Mouse (Mus musculus) megakaryocyte progenitor cell, adult 5-6 weeks (primary cell): ENCODE results near the gene Nuak1. TPM values are rescaled to one million over a fixed set of nuclear protein-coding genes. Genes with fewer than 3 reads are reported as not detected.

Source experiments
- ATAC-seq: replicated peaks from 2 replicates; pipeline ENCODE4 v1.8.0; 2016; ENCODE audit warnings: mild to moderate bottlenecking, moderate TSS enrichment, inconsistent platforms; ENCODE audit not compliant: poor library complexity
- total RNA-seq, 2 experiments: library from RNA; stranded (forward) in 1 of 2; stranded (reverse) in 1 of 2; fragments of 157-497, 149-512 nt in 1 of 2; fragments of 200-1000 nt in 1 of 2; gene quantifications; 2 replicates each; pipeline versions ENCODE4 v1.2.3 to v1.2.4; 2015 to 2017

Gene Nuak1
- total RNA-seq, 2 experiments from 2014 or later: 0.12 to 0.17 TPM

- no peak for ATAC-seq
These were observed 82.8 kb downstream of the Nuak1 start for GRCm38 (mm10) chr10:84357593-84357992.

GRCm38 (mm10) chr10:84354323-84354722, 86.1 kb downstream of the Nuak1 start:
- ATAC-seq: no peak

GRCm38 (mm10) chr10:84345730-84346129, 94.7 kb downstream of the Nuak1 start:
- no peak for ATAC-seq

- ATAC-seq: no peak
These were observed 96.9 kb downstream of the Nuak1 start for GRCm38 (mm10) chr10:84343536-84343935.

- no peak for ATAC-seq
These were observed 100.9 kb downstream of the Nuak1 start for GRCm38 (mm10) chr10:84339456-84339855.

GRCm38 (mm10) chr10:84338752-84339151, 101.6 kb downstream of the Nuak1 start:
- peak; percentile 95 for ATAC-seq

GRCm38 (mm10) chr10:84335441-84335840, 105.0 kb downstream of the Nuak1 start:
- ATAC-seq: peak; percentile 54

GRCm38 (mm10) chr10:84329822-84330221, 110.6 kb downstream of the Nuak1 start:
- ATAC-seq: peak; percentile 64

GRCm38 (mm10) chr10:84329336-84329735, 111.1 kb downstream of the Nuak1 start:
- ATAC-seq: no peak

GRCm38 (mm10) chr10:84324018-84324417, 116.4 kb downstream of the Nuak1 start:
- no peak for ATAC-seq

Other genes starting within 250 kb of the Nuak1 start
- 72.5 and 84.2 TPM in 2 replicates for gene Ckap4, start 93.5 kb upstream of the Nuak1 start, total RNA-seq (2015)
- gene Ckap4, start 93.5 kb upstream of the Nuak1 start, total RNA-seq (2017): 63.4 and 70.0 TPM in 2 replicates
- 12.4 and 14.6 TPM in 2 replicates for gene Tcp11l2, start 136.0 kb upstream of the Nuak1 start, total RNA-seq (2015)
- gene Tcp11l2, start 136.0 kb upstream of the Nuak1 start, total RNA-seq (2017): 7.0 and 10.1 TPM in 2 replicates
- 23.9 and 29.3 TPM in 2 replicates for gene Polr3b, start 181.7 kb upstream of the Nuak1 start, total RNA-seq (2015)
- 29.4 and 45.9 TPM in 2 replicates for gene Polr3b, start 181.7 kb upstream of the Nuak1 start, total RNA-seq (2017)